Mouse (Mus musculus) myocyte (in vitro differentiated cells): ENCODE measurements around the gene Drg1. TPM values are rescaled to one million over a fixed set of nuclear protein-coding genes. Genes with fewer than 3 reads are reported as not detected.
A peak's percentile ranks its signal among the peaks of the same experiment; 100 is the strongest.
"Not testable (repeated sequence)": the region's sequence is repeated elsewhere in the genome, so short reads cannot be mapped to it uniquely, and the experiment has no call there.

Experiments used
- H3K27me3 ChIP-seq: one replicate; pipeline ENCODE4 v1.6.1; 2011; ENCODE audit not compliant: control insufficient read depth, insufficient read depth, insufficient read length
- H3K36me3 ChIP-seq: one replicate; pipeline ENCODE4 v1.6.1; 2011; ENCODE audit not compliant: control insufficient read depth, insufficient read depth
- H3K4me2 ChIP-seq: one replicate; pipeline ENCODE4 v1.6.1; 2011; ENCODE audit warnings: low read depth, control low read depth
- H3K4me3 ChIP-seq: one replicate; pipeline ENCODE4 v1.5.1; 2011; ENCODE audit warnings: mild to moderate bottlenecking, control low read depth, moderate library complexity
- H3K79me2 ChIP-seq: one replicate; pipeline ENCODE4 v1.6.1; 2011; ENCODE audit not compliant: control insufficient read depth, insufficient read depth
- H3ac ChIP-seq: one replicate; pipeline ENCODE4 v1.6.1; 2011; ENCODE audit not compliant: control insufficient read depth, insufficient read length
- CEBPB ChIP-seq: IDR thresholded peaks from 2 replicates; pipeline ENCODE4 v1.6.1; 2011; ENCODE audit warnings: mild to moderate bottlenecking, moderate library complexity; ENCODE audit not compliant: poor library complexity, insufficient read depth, severe bottlenecking
- E2F4 ChIP-seq: IDR thresholded peaks from one replicate; pipeline ENCODE4 v1.6.1; 2011; ENCODE audit warnings: mild to moderate bottlenecking, control low read depth, moderate library complexity; ENCODE audit not compliant: insufficient read depth
- MAX ChIP-seq: IDR thresholded peaks from one replicate; pipeline ENCODE4 v1.6.1; 2011; ENCODE audit warnings: low read depth, mild to moderate bottlenecking, control low read depth
- MYOD1 ChIP-seq, 3 experiments: IDR thresholded peaks; one replicate each; pipeline ENCODE4 v1.6.1; 2011; ENCODE audit warnings: control low read depth in 2 of 3, low read depth in 2 of 3, mild to moderate bottlenecking in 2 of 3, moderate library complexity in 1 of 3; ENCODE audit not compliant: insufficient read length in 2 of 3, control insufficient read depth in 1 of 3
- MYOG ChIP-seq, 3 experiments: IDR thresholded peaks; one replicate each; pipeline ENCODE4 v1.6.1; 2011; ENCODE audit warnings: control low read depth in 2 of 3, low read depth in 2 of 3, mild to moderate bottlenecking in 2 of 3; ENCODE audit not compliant: insufficient read length in 2 of 3, control insufficient read depth in 1 of 3, insufficient read depth in 1 of 3
- POLR2A ChIP-seq: IDR thresholded peaks from one replicate; pipeline ENCODE4 v1.6.1; 2011; ENCODE audit warnings: low read depth, mild to moderate bottlenecking, control low read depth, moderate library complexity; ENCODE audit not compliant: insufficient read length
- POLR2AphosphoS2 ChIP-seq: IDR thresholded peaks from one replicate; pipeline ENCODE4 v1.6.1; 2011; ENCODE audit warnings: low read depth, control low read depth; ENCODE audit not compliant: insufficient read length
- REST ChIP-seq: IDR thresholded peaks from one replicate; pipeline ENCODE4 v1.6.1; 2011; ENCODE audit warnings: mild to moderate bottlenecking, control low read depth, moderate library complexity; ENCODE audit not compliant: insufficient read depth, insufficient read length
- SRF ChIP-seq: IDR thresholded peaks from one replicate; pipeline ENCODE4 v1.6.1; 2011; ENCODE audit warnings: low read depth; ENCODE audit not compliant: control insufficient read depth, insufficient read length
- TCF12 ChIP-seq: IDR thresholded peaks from one replicate; pipeline ENCODE4 v1.6.1; 2011; ENCODE audit warnings: mild to moderate bottlenecking, control low read depth; ENCODE audit not compliant: poor library complexity, insufficient read depth, severe bottlenecking
- TCF3 ChIP-seq: IDR thresholded peaks from one replicate; pipeline ENCODE4 v1.6.1; 2011; ENCODE audit warnings: low read depth, control low read depth; ENCODE audit not compliant: insufficient read length
- USF1 ChIP-seq: IDR thresholded peaks from one replicate; pipeline ENCODE4 v1.6.1; 2011; ENCODE audit warnings: low read depth, mild to moderate bottlenecking, control low read depth, moderate library complexity
- polyA plus RNA-seq: library from polyadenylated mRNA; unstranded; fragments of >200 nt; fragmentation: generic; extraction: Trizol; gene quantifications from one replicate; pipeline ENCODE4 v1.2.1, GENCODE M21; 2012; ENCODE audit warnings: missing spikeins

Drg1 gene
- polyA plus RNA-seq, 1 experiment, result 109 TPM

GRCm38 (mm10) chr11:3203771-3204170 lies 62.4 kb downstream of the Drg1 start:
- TF ChIP-seq POLR2A (no peak), SRF (no peak), MYOD1 (IDR thresholded peaks at IDR 0.05; ENCODE audit: control insufficient read depth in 1 of 3, insufficient read length in 2 of 3, low read depth in 2 of 3) (no peak), E2F4 (no peak), USF1 (no peak), TCF12 (no peak), TCF3 (no peak), MYOG (IDR thresholded peaks at IDR 0.05; ENCODE audit: control insufficient read depth in 1 of 3, insufficient read depth in 1 of 3, insufficient read length in 2 of 3, low read depth in 2 of 3) (no peak), REST (no peak), CEBPB (no peak), POLR2AphosphoS2 (no peak), MAX (no peak)
- Histone ChIP-seq H3K4me2 (peak overlapping the region; percentile 70), H3K27me3 (no peaks in the 10 kb centered on the region), H3ac (no peak overlapping the region), H3K36me3 (peaks cover 28% of the 10 kb centered on the region), H3K79me2 (peaks cover 49% of the 10 kb centered on the region), H3K4me3 (peak overlapping the region; percentile 18)

DNA sequence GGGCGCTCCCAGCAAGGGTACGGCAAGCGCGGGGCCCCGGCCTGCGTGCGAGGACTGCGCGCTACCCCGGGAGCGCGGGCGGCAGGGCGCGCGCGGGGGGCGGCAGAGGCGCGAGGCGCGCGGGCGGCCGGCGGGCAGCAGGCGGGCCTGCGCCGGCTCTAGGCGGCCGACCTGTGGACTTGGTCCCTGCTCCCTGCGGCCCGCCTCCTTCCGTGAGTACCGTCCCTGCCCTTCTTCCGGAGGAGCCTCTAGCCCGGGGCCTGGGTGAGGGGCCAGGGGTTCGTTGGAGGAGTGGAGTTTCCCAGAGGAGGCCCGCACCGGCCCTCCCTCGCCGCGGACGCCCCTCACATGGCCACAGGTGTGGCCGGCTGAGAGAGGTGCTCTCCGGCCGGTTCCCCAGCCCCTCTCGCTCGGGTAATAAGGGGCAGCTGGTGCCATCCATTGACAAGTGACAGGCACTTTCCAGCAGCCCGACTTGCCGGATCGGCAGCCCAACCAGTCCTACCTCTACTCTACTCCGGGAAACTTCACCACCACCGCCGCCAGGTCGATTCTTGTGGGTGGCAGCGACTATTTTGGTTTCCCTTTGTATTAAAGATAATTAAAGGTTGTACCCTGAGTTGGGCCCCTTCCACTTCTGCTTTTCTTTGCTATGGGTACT lies 63.3 kb downstream of the Drg1 start:
- peaks cover 48% of the 10 kb centered on the region for H3K79me2 ChIP-seq

DNA sequence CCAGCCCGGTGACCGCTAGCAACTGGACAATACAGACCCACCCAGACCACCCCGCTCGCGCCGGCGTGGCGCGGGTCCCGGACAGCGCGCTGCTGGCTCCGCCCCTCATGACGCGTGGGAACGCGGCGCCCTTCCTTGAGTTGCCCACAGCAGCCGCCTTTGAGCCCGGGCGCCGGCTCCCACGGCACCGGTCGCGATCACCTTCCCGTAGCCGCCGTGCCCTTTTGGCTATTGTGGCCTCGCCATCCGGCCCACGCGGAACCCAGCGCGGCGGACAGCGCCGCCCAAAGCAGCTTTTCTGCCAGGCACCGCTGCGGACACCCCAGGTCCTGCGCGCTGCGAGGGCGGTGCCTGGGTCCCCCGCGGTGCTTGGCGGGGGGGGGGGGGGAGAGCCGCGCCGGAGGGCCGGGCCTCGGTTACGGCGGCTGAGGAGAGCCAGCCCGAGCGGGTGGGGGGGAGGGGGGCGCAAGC lies 63.9 kb downstream of the Drg1 start, which contains the start of gene Eif4enif1:
Eif4enif1 (plus strand) TSS at position 162 of the 471 bp plus-strand sequence.
- no peak for TF ChIP-seq SRF
- TF ChIP-seq MAX, result no peak
- TF ChIP-seq POLR2AphosphoS2, result no peak
- TF ChIP-seq USF1, result no peak
- no peak for TF ChIP-seq REST
- no peak for TF ChIP-seq CEBPB
- TF ChIP-seq E2F4, result no peak
- no peak for TF ChIP-seq POLR2A
- no peak for TF ChIP-seq TCF3
- TF ChIP-seq MYOD1 (IDR thresholded peaks at IDR 0.05; ENCODE audit: control insufficient read depth in 1 of 3, insufficient read length in 2 of 3, low read depth in 2 of 3), result no peak
- no peak for TF ChIP-seq MYOG (IDR thresholded peaks at IDR 0.05; ENCODE audit: control insufficient read depth in 1 of 3, insufficient read depth in 1 of 3, insufficient read length in 2 of 3, low read depth in 2 of 3)
- no peak for TF ChIP-seq TCF12

More for the DNA sequence above, 63.3 kb downstream of the Drg1 start:
- H3ac ChIP-seq, result peak overlapping the region; percentile 52
- peak overlapping the region; percentile 70 for H3K4me2 ChIP-seq
- H3K4me3 ChIP-seq, result peak overlapping the region; percentile 18
- peaks cover 24% of the 10 kb centered on the region for H3K36me3 ChIP-seq
- no peaks in the 10 kb centered on the region for H3K27me3 ChIP-seq
- no peak for TF ChIP-seq MYOG (IDR thresholded peaks at IDR 0.05; ENCODE audit: control insufficient read depth in 1 of 3, insufficient read depth in 1 of 3, insufficient read length in 2 of 3, low read depth in 2 of 3)
- no peak for TF ChIP-seq E2F4
- no peak for TF ChIP-seq TCF3
- TF ChIP-seq POLR2A, result no peak

DNA sequence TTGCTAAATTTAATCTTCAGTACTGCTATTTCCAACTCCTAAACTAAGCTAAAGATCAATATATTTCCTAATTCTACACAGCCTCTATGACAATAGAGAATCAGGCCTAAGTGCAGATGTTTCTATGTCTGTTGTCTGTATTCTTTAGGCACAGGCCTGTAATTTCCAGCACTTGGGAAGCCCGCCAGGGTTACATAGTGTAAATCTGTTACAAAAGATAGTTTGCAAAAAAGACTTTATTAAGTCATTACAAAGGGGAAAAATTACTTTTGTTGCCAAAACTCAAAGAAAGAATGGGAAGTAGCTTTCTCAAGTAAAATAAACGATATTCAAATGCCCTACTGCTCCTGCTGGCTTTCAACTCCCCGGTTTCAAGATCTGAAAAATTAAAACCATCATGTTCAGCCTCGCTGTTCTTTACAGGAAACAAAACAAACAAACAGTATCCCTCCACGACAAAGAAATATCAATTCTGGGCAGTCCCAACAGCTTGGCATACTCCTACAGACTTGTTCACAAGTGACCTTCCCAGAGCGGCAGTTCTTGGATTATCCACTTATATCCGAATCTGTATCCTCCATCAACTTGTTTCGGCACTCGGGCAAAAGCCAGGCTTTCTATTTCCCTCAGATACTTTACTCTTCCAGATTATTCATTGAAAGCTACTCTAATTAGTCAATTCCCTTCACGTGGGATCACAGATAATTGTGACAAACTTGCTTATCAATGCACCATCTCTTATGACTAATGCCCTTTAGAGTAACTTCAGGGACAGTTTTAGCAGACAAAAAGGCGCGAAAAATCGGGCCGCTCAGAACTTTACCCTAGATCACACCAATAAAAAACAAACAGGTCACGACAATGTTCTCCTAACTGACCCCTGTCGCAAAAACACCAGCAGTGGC lies 64.6 kb downstream of the Drg1 start:
- peak overlapping the region; percentile 18 for H3K4me3 ChIP-seq
- peaks cover 15% of the 10 kb centered on the region for H3K36me3 ChIP-seq
- no peaks in the 10 kb centered on the region for H3K27me3 ChIP-seq
- H3K4me2 ChIP-seq, result peak overlapping the region; percentile 58
- H3ac ChIP-seq, result peak overlapping the region; percentile 52
- no peak for TF ChIP-seq TCF12
- no peak for TF ChIP-seq USF1
- no peak for TF ChIP-seq SRF
- no peak for TF ChIP-seq TCF3
- TF ChIP-seq MYOD1 (IDR thresholded peaks at IDR 0.05; ENCODE audit: control insufficient read depth in 1 of 3, insufficient read length in 2 of 3, low read depth in 2 of 3), result no peak
- TF ChIP-seq POLR2AphosphoS2, result no peak
- TF ChIP-seq REST, result no peak
- TF ChIP-seq MAX, result no peak
- TF ChIP-seq MYOG (IDR thresholded peaks at IDR 0.05; ENCODE audit: control insufficient read depth in 1 of 3, insufficient read depth in 1 of 3, insufficient read length in 2 of 3, low read depth in 2 of 3), result no peak
- TF ChIP-seq CEBPB, result no peak
- no peak for TF ChIP-seq POLR2A
- no peak for TF ChIP-seq E2F4
- H3K79me2 ChIP-seq, result peaks cover 35% of the 10 kb centered on the region

More for the DNA sequence above, 63.9 kb downstream of the Drg1 start, which contains the start of gene Eif4enif1:
- Histone ChIP-seq H3K79me2 (peaks cover 42% of the 10 kb centered on the region), H3K4me2 (peak within 1 kb of the TSS; percentile 70), H3ac (peak within 1 kb of the TSS; percentile 52), H3K4me3 (peak within 1 kb of the TSS; percentile 18), H3K36me3 (peaks cover 21% of the 10 kb centered on the region), H3K27me3 (no peaks in the 10 kb centered on the region)

DNA sequence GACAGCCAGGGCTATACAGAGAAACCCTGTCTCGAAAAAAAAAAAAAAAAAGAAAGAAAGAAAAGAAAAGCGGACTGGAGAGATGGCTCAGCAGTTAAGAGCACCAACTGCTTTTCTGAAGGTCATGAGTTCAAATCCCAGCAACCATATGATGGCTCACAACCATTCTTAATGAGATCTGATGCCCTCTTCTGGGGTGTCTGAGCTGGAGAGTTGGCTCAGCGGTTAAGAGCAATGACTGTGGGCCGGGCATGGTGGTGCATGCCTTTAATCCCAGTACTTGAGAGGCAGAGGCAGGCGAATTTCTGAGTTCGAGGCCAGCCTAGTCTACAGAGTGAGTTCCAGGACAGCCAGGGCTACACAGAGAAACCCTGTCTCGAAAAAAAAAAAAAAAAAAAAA lies 65.6 kb downstream of the Drg1 start:
- H3K79me2 ChIP-seq, result peaks cover 26% of the 10 kb centered on the region
- not testable (repeated sequence) for H3K27me3 ChIP-seq, H3ac ChIP-seq, H3K4me2 ChIP-seq, H3K4me3 ChIP-seq
- H3K36me3 ChIP-seq, result peaks cover 14% of the 10 kb centered on the region
